Mouse (Mus musculus): Measurements from ENCODE around the gene Tst. TPM values are rescaled to one million over a fixed set of nuclear protein-coding genes. Genes with fewer than 3 reads are reported as not detected.

The Tst gene
- total and polyA plus RNA-seq, 3 experiments = 0.56 to 2.0 (median 0.67) TPM

- TF ChIP-seq ZKSCAN1 (IDR thresholded peaks at IDR 0.05; ENCODE audit: borderline replicate concordance, low read depth, low read length) (no peak), SIN3A (IDR thresholded peaks at IDR 0.05; ENCODE audit: low read length) (no peak), JUN (IDR thresholded peaks at IDR 0.05; ENCODE audit: insufficient read depth, low read depth, low read length) (no peak), IRF4 (IDR thresholded peaks at IDR 0.05; ENCODE audit: low read depth, low read length) (peak; percentile 85), TCF12 (IDR thresholded peaks at IDR 0.05; ENCODE audit: low read depth, low read length) (no peak; the same call in 1 of the 2 replicates), POLR2AphosphoS2 (IDR thresholded peaks at IDR 0.05; ENCODE audit: low read depth, low read length) (no peak), CHD2 (IDR thresholded peaks at IDR 0.05; ENCODE audit: low read length) (no peak), NELFE (IDR thresholded peaks at IDR 0.05; ENCODE audit: low read depth, low read length) (no peak), GABPA (IDR thresholded peaks at IDR 0.05; ENCODE audit: insufficient replicate concordance, low read depth, low read length) (no peak), TBP (conservative IDR thresholded peaks at IDR 0.05; ENCODE audit: low read depth, low read length) (no peak), BHLHE40 (IDR thresholded peaks at IDR 0.05; ENCODE audit: low read depth, low read length) (no peak; the same call in 1 of the 2 replicates), HCFC1 (IDR thresholded peaks at IDR 0.05; ENCODE audit: low read depth, low read length) (no peak), MAFK (IDR thresholded peaks at IDR 0.05; ENCODE audit: insufficient replicate concordance, low read length) (peak; percentile 64; the same call in 1 of the 2 replicates), USF2 (conservative IDR thresholded peaks at IDR 0.05; ENCODE audit: low read depth, low read length) (no peak), NRF1 (IDR thresholded peaks at IDR 0.05; ENCODE audit: low read depth, low read length) (no peak), MAZ (IDR thresholded peaks at IDR 0.05; ENCODE audit: low read depth, low read length) (peak; percentile 8; the same call in 1 of the 2 replicates)
These were observed 44.7 kb upstream of the Tst start (continued) for GRCm38 (mm10) chr15:78450419-78450768.

- H3K9ac ChIP-seq (ENCODE audit: insufficient read depth, low read depth) = 0 out of 2 replicates have a peak overlapping the region, but pooled peaks have one; percentile 10
- no peak for TF ChIP-seq SMC3 (IDR thresholded peaks at IDR 0.05; ENCODE audit: low read depth, low read length)
- peak; percentile 92 for TF ChIP-seq ETS1 (conservative IDR thresholded peaks at IDR 0.05; ENCODE audit: low read depth, low read length)
- TF ChIP-seq MXI1 (IDR thresholded peaks at IDR 0.05; ENCODE audit: low read depth, low read length) = peak; percentile 36; the same call in 1 of the 2 replicates
- TF ChIP-seq NRF1 (IDR thresholded peaks at IDR 0.05; ENCODE audit: low read depth, low read length) = no peak
- TF ChIP-seq PAX5 (IDR thresholded peaks at IDR 0.05; ENCODE audit: low read length) = no peak
- TF ChIP-seq POLR2AphosphoS2 (IDR thresholded peaks at IDR 0.05; ENCODE audit: low read depth, low read length) = no peak
- TF ChIP-seq KAT2A (IDR thresholded peaks at IDR 0.05; ENCODE audit: insufficient replicate concordance, low read length) = peak; percentile 40; the same call in 1 of the 2 replicates
- TF ChIP-seq USF2 (conservative IDR thresholded peaks at IDR 0.05; ENCODE audit: low read depth, low read length) = no peak
- TF ChIP-seq IRF4 (IDR thresholded peaks at IDR 0.05; ENCODE audit: low read depth, low read length) = peak; percentile 85; the same call in 1 of the 2 replicates
- 0 out of 2 replicates have a peak, but pooled peaks have one; percentile 15 for TF ChIP-seq MAX (IDR thresholded peaks at IDR 0.05; ENCODE audit: low read length)
- TF ChIP-seq USF1 (IDR thresholded peaks at IDR 0.05; ENCODE audit: low read depth, low read length) = no peak
- no peak for TF ChIP-seq ZMIZ1 (IDR thresholded peaks at IDR 0.05; ENCODE audit: low read depth, low read length)
- 0 out of 2 replicates have a peak, but pooled peaks have one; percentile 38 for TF ChIP-seq ELF1 (IDR thresholded peaks at IDR 0.05; ENCODE audit: low read depth, low read length)
- no peak for TF ChIP-seq RCOR1 (conservative IDR thresholded peaks at IDR 0.05; ENCODE audit: low read depth, low read length)
- no peak for TF ChIP-seq POLR2A (IDR thresholded peaks at IDR 0.05; ENCODE audit: low read depth, low read length)
- 0 out of 2 replicates have a peak, but pooled peaks have one; percentile 45 for TF ChIP-seq MYC (IDR thresholded peaks at IDR 0.05; ENCODE audit: low read depth, low read length)
- TF ChIP-seq CTCF (conservative IDR thresholded peaks at IDR 0.05 in 1 of 2, IDR thresholded peaks at IDR 0.05 in 1 of 2; ENCODE audit: low read depth in 2 of 2, low read length in 2 of 2) = no peak
- no peak; the same call in none of the 2 replicates for TF ChIP-seq JUND (conservative IDR thresholded peaks at IDR 0.05; ENCODE audit: low read depth, low read length)
- no peak for TF ChIP-seq ZKSCAN1 (IDR thresholded peaks at IDR 0.05; ENCODE audit: borderline replicate concordance, low read depth, low read length)
- no peak for TF ChIP-seq ZC3H11A (IDR thresholded peaks at IDR 0.05; ENCODE audit: low read depth, low read length)
- TF ChIP-seq MAFK (IDR thresholded peaks at IDR 0.05; ENCODE audit: insufficient replicate concordance, low read length) = 0 out of 2 replicates have a peak, but pooled peaks have one; percentile 1
- peak; percentile 73 for TF ChIP-seq JUN (IDR thresholded peaks at IDR 0.05; ENCODE audit: insufficient read depth, low read depth, low read length)
- no peak for TF ChIP-seq E2F4 (IDR thresholded peaks at IDR 0.05; ENCODE audit: insufficient replicate concordance, low read depth, low read length)
- TF ChIP-seq RAD21 (IDR thresholded peaks at IDR 0.05; ENCODE audit: low read depth, low read length) = no peak
- peak; percentile 62; the same call in 1 of the 2 replicates for TF ChIP-seq EP300 (IDR thresholded peaks at IDR 0.05; ENCODE audit: low read length)
- no peak for TF ChIP-seq ZNF384 (IDR thresholded peaks at IDR 0.05; ENCODE audit: low read depth, low read length)
These were observed 44.1 kb upstream of the Tst start for GRCm38 (mm10) chr15:78449694-78450418.

More at GRCm38 (mm10) chr15:78449694-78450418, 44.1 kb upstream of the Tst start:
- dilution Hi-C loops (cut with MboI; ENCODE audit: extremely low pct_ligation_motif_present, extremely low pct_unique_long_range_greater_than_20kb, low sequenced_read_pairs) (no loop called here), in situ Hi-C loops (cut with MboI; ENCODE audit: low pct_ligation_motif_present, low pct_unique_long_range_greater_than_20kb, low sequenced_read_pairs) (loop anchor here (5.0 to 25.0 kb wide), 3 partner anchors 62 to 287 kb away; partner anchors contain the start of gene C1qtnf6)
- Histone ChIP-seq H3K9me3 (replicated peaks; ENCODE audit: low read length) (peaks cover 3% of the 10 kb centered on the region), H3K4me3 (replicated peaks in 1 of 3; ENCODE audit: low read depth in 2 of 3, low read length in 2 of 3, poor library complexity in 1 of 3) (no peak overlapping the region), H3K36me3 (replicated peaks in 1 of 2; ENCODE audit: control insufficient read depth in 1 of 2, insufficient read depth in 1 of 2, low read length in 1 of 2) (no peaks in the 10 kb centered on the region), H3K27ac (ENCODE audit: insufficient read depth, low read depth) (peak overlapping the region; percentile 92), H3K4me2 (ENCODE audit: insufficient read depth, low read depth, poor library complexity, severe bottlenecking) (peak overlapping the region; percentile 48; the same call in 1 of the 2 replicates), H3K4me1 (ENCODE audit: control insufficient read depth in 1 of 2, insufficient read depth in 2 of 2) (peaks cover 42 to 64% of the 10 kb centered on the region in 2 experiments), H3K27me3 (replicated peaks) (no peaks in the 10 kb centered on the region), H3K79me2 (replicated peaks; ENCODE audit: control insufficient read depth, extremely low read depth, insufficient read depth, poor library complexity, severe bottlenecking) (no peaks in the 10 kb centered on the region)
- peak; percentile 97 for DNase-seq (ENCODE audit: extremely low read depth)
